Comparison of ENCODE assay signal across 21 mouse cellular contexts in the genomic region with DNA sequence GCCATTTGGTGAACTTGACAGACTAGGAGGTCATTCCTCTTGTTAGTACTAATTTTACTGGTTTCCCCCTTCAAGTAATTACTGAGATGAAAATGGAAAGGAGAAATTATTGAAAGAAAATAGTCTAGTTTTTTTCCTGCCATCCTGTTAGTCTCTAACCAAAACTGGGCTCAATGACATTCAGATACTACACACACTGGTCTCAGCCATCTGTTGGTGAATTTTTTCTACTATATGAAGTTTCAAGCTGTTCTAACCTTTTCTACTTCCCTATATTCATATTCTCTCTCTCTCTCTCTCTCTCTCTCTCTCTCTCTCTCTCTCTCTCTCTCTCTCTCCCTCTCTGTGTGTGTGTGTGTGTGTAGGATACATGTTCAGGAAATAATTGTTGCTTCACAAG.
DNase-seq lines count a peak whose midpoint lies in the region; ATAC-seq lines count a peak whose summit lies in the region.
"Had no signal": no experiment of that assay in that cellular context is flagged by ENCODE, and none has a peak within 500 bp of the region (broad histone marks: within the 10 kb centered on the region; RNA-seq: fewer than 3 reads in every experiment).

No protein-coding gene starts in this region.

- no peak overlapping the region for H3K4me2 ChIP-seq in neural tube, embryonic 13.5 days
- H3K4me2 ChIP-seq in midbrain, embryonic 15.5 days: peak overlapping the region; percentile 11; the same call in 1 of the 2 replicates
- H3K4me2 ChIP-seq: embryonic facial prominence, embryonic 15.5 days; heart, embryonic 15.5 days; limb, embryonic 15.5 days had no signal

- H3K36me3 ChIP-seq in neural tube, embryonic 13.5 days: no peaks in the 10 kb centered on the region
- H3K36me3 ChIP-seq in midbrain, embryonic 15.5 days (replicated peaks): no peaks in the 10 kb centered on the region
- H3K36me3 ChIP-seq: embryonic facial prominence, embryonic 15.5 days; heart, embryonic 15.5 days; limb, embryonic 15.5 days had no signal

- no peaks in the 10 kb centered on the region for H3K27me3 ChIP-seq in neural tube, embryonic 13.5 days
- H3K27me3 ChIP-seq in midbrain, embryonic 15.5 days (replicated peaks): no peaks in the 10 kb centered on the region
- H3K27me3 ChIP-seq: CH12.LX; embryonic facial prominence, embryonic 15.5 days; heart, embryonic 15.5 days; limb, embryonic 15.5 days had no signal

- no peak overlapping the region for H3K4me3 ChIP-seq in neural tube, embryonic 13.5 days
- no peak overlapping the region for H3K4me3 ChIP-seq in midbrain, embryonic 15.5 days
- H3K4me3 ChIP-seq: embryonic facial prominence, embryonic 15.5 days; heart, embryonic 15.5 days; limb, embryonic 15.5 days; myocyte had no signal

- peaks cover 17% of the 10 kb centered on the region for H3K4me1 ChIP-seq in neural tube, embryonic 13.5 days (replicated peaks)
- H3K4me1 ChIP-seq in midbrain, embryonic 15.5 days: peaks cover 15% of the 10 kb centered on the region
- H3K4me1 ChIP-seq: embryonic facial prominence, embryonic 15.5 days; heart, embryonic 15.5 days; limb, embryonic 15.5 days had no signal

- peak overlapping the region; percentile 82 for H3K27ac ChIP-seq in neural tube, embryonic 13.5 days (replicated peaks)
- peak overlapping the region; percentile 82 for H3K27ac ChIP-seq in midbrain, embryonic 15.5 days
- H3K27ac ChIP-seq: embryonic facial prominence, embryonic 15.5 days; heart, embryonic 15.5 days; limb, embryonic 15.5 days had no signal

- H3K9me3 ChIP-seq in neural tube, embryonic 13.5 days: no peaks in the 10 kb centered on the region
- no peaks in the 10 kb centered on the region for H3K9me3 ChIP-seq in midbrain, embryonic 15.5 days
- H3K9me3 ChIP-seq: embryonic facial prominence, embryonic 15.5 days; heart, embryonic 15.5 days; limb, embryonic 15.5 days had no signal

- no peak overlapping the region for H3K9ac ChIP-seq in neural tube, embryonic 13.5 days
- H3K9ac ChIP-seq in midbrain, embryonic 15.5 days: no peak overlapping the region
- H3K9ac ChIP-seq: embryonic facial prominence, embryonic 15.5 days; heart, embryonic 15.5 days; limb, embryonic 15.5 days had no signal

- no peak for ATAC-seq in neural tube, embryonic 13.5 days (ENCODE audit: low read depth)
- no peak for ATAC-seq in midbrain, embryonic 15.5 days (replicated peaks)

- peak; percentile 78 for DNase-seq in cerebellum, adult 9-10 months
- no peak for DNase-seq in cerebellum, postnatal 36 days
- no peak for DNase-seq in neural tube, embryonic 10.5 days (ENCODE audit: extremely low spot score, low spot score)
- DNase-seq in T-cell, adult 2 months (ENCODE audit: low spot score): no peak
- DNase-seq in urinary bladder, postnatal 14 days (ENCODE audit: low spot score): no peak
- no peak for DNase-seq in right cerebral cortex, adult 2 months (ENCODE audit: low spot score in 2 of 2)
- DNase-seq: adrenal gland, adult 2 months; embryo, embryonic 11 days; heart, adult 18-20 months; kidney, adult 2 months; kidney, postnatal 25 days; lung, postnatal 10 days; right cerebral cortex, adult 18-20 months; thymus, adult 2 months had no signal
